Comparison of ENCODE assay signal across 10 mouse cellular contexts in genomic region chr3:52555038-52555437, GRCm38 (mm10).
DNase-seq lines count a peak whose midpoint lies in the region; ATAC-seq lines count a peak whose summit lies in the region.
"Had no signal": no experiment of that assay in that cellular context is flagged by ENCODE, and none has a peak within 500 bp of the region (broad histone marks: within the 10 kb centered on the region; RNA-seq: fewer than 3 reads in every experiment).

No protein-coding gene starts in this region.

- WGBS in heart, embryonic 11.5 days (ENCODE audit: insufficient replicate concordance), result 47% methylated on average over 6 of the region's 6 CpGs

- H3K4me1 ChIP-seq in heart, embryonic 11.5 days (ENCODE audit: control insufficient read depth, insufficient read depth, low read length), result no peaks in the 10 kb centered on the region

- H3K27me3 ChIP-seq in splenic B cell, adult 2 months (ENCODE audit: control insufficient read depth, insufficient read depth, low read length, poor library complexity, severe bottlenecking), result no peaks in the 10 kb centered on the region
- no peaks in the 10 kb centered on the region for H3K27me3 ChIP-seq in heart, embryonic 11.5 days (ENCODE audit: control insufficient read depth, insufficient read depth, low read length)
- H3K27me3 ChIP-seq: limb, embryonic 12.5 days had no signal

- DNase-seq in heart, adult 11 months, result peak; percentile 93
- DNase-seq in heart, adult 9 months (ENCODE audit: low spot score in 2 of 2), result no peak
- DNase-seq in Muller cell, postnatal 12 days (ENCODE audit: inconsistent ontology term), result peak; percentile 87
- peak; percentile 45 for DNase-seq in lung, postnatal 36 days
- DNase-seq in splenic B cell, adult 2 months (ENCODE audit: low read depth, low spot score), result peak; percentile 66
- no peak for DNase-seq in heart, adult 8-10 months (ENCODE audit: low spot score)
- no peak for DNase-seq in left cerebral cortex, postnatal 25 days (ENCODE audit: low spot score in 2 of 2)
- DNase-seq: midbrain, embryonic 14.5 days had no signal

- H3K4me3 ChIP-seq in heart, embryonic 11.5 days (ENCODE audit: low read depth, low read length), result no peak overlapping the region
- H3K4me3 ChIP-seq: limb, embryonic 12.5 days had no signal

- no peak overlapping the region for H3K4me2 ChIP-seq in heart, embryonic 11.5 days
- H3K4me2 ChIP-seq: limb, embryonic 12.5 days had no signal

- no peak overlapping the region for H3K27ac ChIP-seq in heart, embryonic 11.5 days (ENCODE audit: low read depth, low read length)
- H3K27ac ChIP-seq: limb, embryonic 12.5 days had no signal

- no peaks in the 10 kb centered on the region for H3K36me3 ChIP-seq in splenic B cell, adult 2 months (ENCODE audit: control insufficient read depth, insufficient read depth, low read length, poor library complexity, severe bottlenecking)
- H3K36me3 ChIP-seq in heart, embryonic 11.5 days (ENCODE audit: control insufficient read depth, insufficient read depth, low read length), result no peaks in the 10 kb centered on the region
- H3K36me3 ChIP-seq: limb, embryonic 12.5 days had no signal

- H3K9me3 ChIP-seq in heart, embryonic 11.5 days (replicated peaks; ENCODE audit: control insufficient read depth, low read length), result no peaks in the 10 kb centered on the region
- H3K9me3 ChIP-seq: limb, embryonic 12.5 days had no signal

- H3K9ac ChIP-seq in heart, embryonic 11.5 days (ENCODE audit: low read depth, low read length), result no peak overlapping the region
- H3K9ac ChIP-seq: limb, embryonic 12.5 days had no signal

- intact Hi-C loops in left cerebral cortex, postnatal 25 days (cut with DNase I), result no loop called here

- no peak for ATAC-seq in heart, embryonic 11.5 days (replicated peaks; ENCODE audit: insufficient number of reproducible peaks, low FRiP score, low TSS enrichment)

Comparison
In these comparisons a context has a peak if more than half of its experiments do, and no peak if none do; other contexts are left out.
1. DNase-seq: peak in heart, adult 11 months (single experiment), Muller cell, postnatal 12 days (single experiment), lung, postnatal 36 days (single experiment) and splenic B cell, adult 2 months (single experiment); none in heart, adult 9 months (0 of 2), heart, adult 8-10 months (single experiment) and left cerebral cortex, postnatal 25 days (0 of 2).